Mouse (Mus musculus): ENCODE results near the gene Mest.

Gene Mest

DNA sequence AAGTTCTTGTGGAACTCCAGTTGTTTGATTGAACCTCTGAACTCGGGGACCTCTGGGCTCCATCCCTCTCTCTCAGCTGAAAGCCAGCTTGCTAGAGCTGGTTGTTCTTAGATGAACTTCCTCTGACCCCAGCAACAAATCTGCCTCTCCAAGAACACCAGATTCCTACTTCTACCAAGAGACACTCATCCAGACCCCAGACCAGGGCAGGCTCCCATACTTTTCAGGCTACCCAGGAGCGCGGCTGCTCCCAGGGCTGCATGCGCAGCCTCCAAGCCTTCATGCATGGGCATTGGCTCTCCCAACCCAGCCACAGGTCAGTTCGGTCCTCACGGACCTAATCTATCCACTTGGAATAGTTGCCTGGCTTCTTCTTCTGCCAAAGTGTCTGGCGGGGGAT lies at the start of gene Mest:
Gene Mest, plus strand, starts transcription at position 217 of the 400 bp plus-strand sequence.
- DNase-seq (ENCODE audit: low spot score), result no peak

DNA sequence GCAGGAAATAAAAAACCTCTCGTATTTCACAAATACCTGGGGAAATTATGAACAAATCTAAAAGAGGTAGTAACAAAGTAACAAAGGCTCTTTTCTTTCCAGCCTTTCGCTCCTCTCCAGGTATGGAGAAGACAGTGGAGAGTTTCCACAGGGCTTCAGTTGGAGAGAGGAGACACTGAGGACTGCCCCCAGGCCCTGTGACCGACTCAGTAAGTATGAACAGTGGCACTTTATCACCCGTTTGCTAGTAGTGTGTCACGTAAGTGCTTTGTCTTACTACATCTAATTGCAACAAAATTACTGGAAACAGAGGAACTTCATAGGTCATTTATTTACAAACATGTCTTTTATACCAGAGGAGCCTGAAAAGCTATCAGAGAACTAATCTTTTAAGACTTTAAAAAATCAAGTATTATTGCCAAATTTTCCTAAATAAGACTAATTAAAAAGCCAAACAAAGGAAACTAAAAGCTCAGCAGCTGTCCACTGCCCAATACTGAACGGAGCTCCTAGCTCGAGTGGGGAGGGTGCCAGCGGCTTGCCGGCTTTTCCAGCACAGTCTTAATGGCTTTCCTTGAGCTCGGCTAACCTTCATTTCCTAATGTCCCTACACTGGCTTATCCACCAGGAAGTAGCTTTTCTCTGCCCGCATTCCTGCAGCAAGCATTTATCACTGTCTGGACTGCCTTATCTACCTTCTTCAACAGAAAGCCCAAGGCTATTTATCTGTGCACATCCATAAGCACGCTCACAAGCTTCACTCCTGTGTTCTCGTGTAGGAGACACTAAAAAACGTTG lies 49.4 kb upstream of the Mest start:
- DNase-seq (ENCODE audit: low spot score), result no peak

DNA sequence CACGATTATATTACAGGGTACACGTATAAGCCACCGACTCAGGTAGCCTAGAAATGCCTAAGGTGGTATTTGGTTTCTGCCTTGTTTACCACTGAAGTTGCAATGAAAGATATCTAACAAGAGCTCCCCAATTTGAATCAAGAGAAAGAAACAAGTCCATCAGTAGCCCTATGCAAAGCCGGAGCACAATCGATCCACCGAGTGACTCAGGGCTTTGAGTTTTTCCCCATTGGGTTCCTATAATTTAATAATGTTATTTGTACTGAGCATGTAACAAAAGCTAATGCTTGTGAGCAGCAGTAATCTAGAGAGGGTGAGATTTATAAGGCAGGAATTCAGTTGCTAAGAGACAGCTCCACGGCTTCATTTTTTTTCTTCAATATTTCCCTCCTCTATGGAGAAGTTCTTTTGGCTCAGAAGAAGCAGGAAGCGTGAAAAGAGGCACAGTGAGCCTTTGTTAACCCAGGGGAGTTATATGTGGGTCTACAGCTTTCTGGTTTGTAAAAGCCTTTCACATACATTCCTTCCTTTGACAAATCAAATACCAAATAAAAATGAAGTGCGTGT lies 48.5 kb upstream of the Mest start:
- DNase-seq (ENCODE audit: low spot score), result no peak

DNA sequence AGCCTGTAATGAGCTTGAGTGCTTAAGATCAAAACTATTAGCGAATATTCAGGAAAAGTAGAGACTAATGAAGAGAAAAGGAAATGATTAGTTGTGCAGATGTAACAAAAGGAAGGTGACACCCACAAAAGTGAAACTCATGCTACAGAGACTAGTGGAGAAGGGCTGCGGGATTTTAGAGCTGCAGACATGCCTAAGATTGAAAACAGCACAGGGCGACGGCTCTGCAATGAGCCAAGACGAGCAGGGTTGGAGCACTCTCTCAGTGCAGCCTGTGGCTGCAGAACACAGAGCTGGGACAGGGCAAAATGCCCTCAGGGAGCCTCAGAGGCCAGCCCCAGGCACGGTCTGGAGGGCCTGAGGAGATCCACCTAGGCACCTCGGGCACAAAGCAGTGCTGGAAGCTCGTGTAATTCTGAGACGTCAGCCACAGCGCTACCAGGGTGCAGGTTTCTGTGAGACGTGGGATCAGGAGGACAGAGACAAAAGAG lies 48.0 kb upstream of the Mest start:
- DNase-seq (ENCODE audit: low spot score), result no peak

DNA sequence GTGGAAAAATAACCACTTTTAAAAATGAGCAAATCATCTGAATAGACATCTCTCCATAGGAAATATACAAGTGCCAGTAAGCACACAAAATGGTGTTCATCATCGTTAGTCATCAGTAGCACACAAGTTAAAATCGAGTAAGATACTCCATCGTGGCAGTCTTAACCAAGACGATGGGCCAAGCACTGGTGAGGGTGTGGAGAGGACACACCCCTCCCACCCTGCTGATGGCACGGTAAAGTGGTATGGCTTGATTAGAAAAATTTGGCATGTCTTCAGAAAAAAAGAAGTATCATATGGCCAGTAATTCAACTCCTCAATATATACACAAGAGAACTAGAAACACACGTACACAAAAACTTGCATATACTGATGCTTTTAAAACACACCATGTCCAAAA lies 46.8 kb upstream of the Mest start:
- no peak for DNase-seq (ENCODE audit: low spot score)

DNA sequence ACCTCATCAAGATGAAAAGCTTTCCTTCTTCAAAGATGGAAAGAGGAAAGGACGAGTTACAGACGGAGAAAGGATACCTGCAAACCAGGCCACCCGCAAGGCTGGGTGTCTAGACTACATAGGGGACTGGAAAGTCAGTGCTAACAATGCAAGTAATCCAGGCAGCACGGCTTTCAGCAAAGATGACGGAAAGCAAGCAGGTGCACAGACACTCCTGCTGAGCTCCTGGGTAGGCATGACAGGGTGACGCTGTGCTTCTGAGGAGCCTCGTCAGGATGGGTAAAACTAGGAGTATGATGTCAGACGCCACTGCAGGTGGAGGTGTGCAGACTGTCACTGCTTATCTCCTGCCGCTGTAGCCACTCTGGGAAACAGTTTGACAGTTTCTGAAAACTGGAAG lies 45.8 kb upstream of the Mest start:
- DNase-seq (ENCODE audit: low spot score), result no peak

DNA sequence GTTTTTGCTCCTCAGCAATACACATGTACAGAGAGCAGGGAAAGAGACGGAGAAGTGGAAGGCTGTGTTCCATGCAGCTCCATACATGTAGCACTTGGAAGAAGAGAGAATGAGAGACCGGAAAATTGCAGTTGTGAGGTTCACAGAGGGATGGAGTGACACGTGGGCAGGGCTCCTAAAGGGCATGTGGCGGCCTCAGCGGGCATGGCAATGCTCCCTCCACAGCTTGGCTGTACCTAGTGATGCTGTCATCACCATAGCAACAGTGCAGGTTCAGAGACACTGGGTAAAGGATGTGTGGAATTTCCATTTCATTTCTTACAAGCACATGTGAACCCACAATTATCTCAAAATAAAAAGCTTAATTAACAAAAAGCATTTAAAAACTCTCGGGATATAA lies 44.9 kb upstream of the Mest start:
- DNase-seq (ENCODE audit: low spot score), result no peak

DNA sequence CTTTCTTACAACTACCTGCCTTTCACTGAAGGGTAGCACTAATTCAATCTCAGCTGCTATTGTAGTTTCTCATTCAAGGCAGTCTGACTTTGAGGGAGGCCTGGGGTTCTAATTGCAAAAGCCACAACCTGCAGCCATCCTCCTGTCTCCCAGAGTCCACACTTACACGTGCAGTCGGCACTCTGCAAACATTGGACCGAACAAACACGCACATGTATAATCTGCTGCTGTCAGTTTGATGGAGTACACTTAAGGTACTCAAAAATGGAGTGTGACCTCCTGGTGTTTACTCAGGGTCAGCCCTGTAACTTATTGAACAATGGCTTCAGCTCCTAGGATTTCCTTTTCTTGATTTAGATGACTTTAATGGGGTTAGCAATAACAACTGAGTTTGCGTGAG lies 43.8 kb upstream of the Mest start:
- DNase-seq (ENCODE audit: low spot score), result peak; percentile 61

DNA sequence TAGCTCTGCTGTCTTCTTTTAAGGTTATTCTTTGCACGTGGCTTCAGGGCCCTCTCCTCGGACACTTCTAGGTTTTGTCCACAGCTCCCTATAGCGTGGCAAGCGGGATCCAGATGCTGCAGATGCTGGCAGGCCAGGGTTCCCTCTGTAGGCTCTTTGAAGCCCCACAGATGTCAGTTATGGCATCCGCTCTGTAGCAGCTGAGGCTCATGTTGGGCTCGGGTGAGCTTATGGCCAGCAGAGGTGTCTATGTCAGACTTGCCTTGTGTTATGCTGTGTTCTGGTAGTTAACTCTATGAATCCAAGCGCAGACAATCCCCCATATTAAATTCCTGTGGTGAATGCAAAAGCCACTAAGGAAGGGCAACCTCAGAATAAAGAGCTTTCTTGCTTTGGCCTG lies 42.9 kb upstream of the Mest start:
- DNase-seq (ENCODE audit: low spot score), result no peak

DNA sequence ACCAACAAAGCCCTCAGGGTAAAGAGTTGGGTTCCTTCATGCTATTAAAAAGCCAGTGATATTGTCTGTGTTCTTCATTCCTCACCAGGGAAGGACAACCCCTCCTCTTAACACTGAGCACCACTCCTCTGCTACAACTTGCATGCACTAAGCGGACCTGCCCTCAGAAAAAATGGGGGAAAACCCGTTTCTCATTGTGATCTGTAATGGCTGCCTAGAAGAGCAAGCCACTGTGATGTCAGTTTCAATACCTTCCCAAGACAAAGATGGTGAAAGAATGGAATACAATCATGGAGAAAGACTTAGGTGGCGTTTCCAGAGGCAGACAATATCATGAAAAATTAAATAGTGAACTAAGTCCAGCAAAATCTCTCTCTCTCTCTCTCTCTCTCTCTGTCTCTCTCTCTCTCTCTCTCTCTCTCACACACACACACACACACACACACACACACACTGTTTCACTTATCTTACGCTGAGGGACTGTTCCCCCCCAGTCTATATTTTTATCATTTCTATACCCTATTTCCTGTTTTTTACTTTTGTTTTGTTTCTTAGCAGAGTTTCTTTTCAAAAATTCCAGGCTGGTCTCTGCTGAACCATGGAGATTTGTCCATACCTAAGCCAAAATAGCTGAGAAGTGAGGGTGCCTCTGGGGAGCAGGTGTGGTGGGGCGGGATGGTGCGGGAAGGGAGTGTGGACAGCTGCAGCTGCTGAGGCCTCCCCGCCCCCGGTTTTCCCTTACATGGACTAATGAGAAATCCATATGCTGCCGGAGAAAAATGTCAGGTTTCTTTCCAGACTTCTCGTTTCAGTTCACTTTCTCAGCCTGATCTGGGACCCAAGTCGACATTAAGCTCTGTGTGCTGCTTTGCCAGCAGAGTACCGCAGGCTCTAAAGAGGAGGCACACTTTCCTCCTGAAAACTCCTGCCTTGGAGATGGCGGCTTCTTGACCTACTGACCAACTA lies 41.1 kb upstream of the Mest start:
- no peak for DNase-seq (ENCODE audit: low spot score)

DNA sequence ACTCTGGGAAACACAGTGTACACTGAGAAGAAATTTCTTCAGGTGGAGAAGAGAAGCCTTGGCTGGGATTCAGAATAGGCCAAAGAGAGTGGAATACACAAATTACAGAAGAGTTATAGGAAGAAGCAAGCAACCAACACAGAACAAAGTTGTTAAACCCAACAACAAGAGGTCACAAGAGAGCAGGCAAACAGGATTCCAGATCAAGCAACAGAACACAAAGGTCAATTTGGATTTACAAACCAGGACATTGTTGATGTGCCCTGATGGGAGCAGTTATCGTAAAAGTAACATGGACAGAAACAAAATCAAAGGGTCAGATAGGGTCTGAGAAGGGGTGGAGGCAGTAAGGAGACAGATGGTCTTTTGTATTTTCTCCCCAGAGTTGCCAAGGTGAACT lies 38.8 kb upstream of the Mest start:
- no peak for DNase-seq (ENCODE audit: low spot score)

DNA sequence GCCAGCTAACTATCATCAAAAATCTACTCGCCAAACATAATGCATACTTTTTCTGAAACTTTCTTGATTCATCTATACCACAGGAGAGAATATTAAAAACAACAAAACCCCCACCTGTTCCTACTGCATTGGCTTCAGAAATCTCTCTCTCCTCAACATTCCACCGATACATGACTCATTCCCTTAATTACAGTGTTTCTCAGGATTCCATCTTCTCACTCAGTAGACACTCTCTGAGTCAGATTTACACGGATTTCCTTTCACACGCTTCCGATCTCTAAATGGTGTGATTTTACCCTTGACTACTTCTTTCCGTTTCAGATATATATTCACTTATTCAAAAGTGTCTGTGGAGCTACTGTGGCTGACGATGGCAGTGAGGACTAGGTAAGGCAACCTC lies 36.1 kb upstream of the Mest start:
- DNase-seq (ENCODE audit: low spot score), result no peak

DNA sequence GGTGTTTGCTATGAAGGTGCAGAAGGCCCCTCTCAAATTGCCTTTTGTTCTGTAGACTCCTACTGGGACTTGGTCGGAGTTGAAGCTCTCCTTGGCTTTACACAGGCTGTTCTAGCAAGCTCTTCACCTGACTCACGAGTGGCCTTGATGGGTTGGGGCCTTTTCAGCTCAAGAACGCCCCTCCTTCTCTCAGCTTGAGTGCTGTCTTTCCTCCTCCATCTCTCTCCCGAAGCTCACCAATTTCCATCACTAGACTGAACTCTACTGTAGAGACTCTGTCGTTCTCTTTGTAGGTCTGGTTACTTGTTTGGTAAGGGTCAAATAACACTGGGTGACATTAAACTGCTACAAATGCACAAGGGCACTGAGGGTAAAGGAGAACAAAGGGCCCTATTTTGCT lies 30.5 kb upstream of the Mest start:
- DNase-seq (ENCODE audit: low spot score), result no peak

DNA sequence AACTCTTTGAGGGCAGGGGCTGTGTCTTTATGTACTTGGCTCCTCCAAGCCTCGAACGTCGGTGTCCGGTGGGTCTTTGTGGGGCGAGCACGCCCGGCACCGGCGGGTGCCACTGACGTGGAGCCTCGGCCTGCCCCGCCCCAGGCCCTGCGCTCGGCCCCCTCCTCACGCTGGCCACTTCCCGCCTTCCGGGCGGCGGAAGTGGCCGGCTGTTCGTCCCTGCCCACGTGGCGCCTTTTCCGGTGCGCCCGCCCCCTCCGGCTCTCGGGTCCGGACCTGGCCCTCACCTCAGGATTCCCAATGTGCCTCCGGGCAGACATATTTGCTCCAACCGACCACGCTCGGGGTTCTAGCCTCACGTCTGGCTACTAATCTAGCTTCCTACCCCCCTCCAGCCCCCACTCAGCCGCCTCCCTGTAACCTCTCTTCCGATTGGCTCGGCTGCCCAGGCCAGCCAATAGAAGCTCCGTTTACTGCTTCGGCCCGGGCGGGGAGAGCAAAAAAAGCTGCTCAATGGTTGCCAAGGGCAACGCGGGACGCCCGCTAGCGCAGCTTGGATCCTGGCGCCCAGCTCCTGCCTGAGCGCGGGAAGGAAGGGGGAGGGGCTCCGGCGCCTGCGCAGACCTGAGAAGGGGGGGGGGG lies 29.9 kb upstream of the Mest start, which contains the start of gene Cep41:
Gene Cep41, minus strand, starts transcription at position 400 of the 642 bp plus-strand sequence.
- peak; percentile 92 for DNase-seq (ENCODE audit: low spot score)

DNA sequence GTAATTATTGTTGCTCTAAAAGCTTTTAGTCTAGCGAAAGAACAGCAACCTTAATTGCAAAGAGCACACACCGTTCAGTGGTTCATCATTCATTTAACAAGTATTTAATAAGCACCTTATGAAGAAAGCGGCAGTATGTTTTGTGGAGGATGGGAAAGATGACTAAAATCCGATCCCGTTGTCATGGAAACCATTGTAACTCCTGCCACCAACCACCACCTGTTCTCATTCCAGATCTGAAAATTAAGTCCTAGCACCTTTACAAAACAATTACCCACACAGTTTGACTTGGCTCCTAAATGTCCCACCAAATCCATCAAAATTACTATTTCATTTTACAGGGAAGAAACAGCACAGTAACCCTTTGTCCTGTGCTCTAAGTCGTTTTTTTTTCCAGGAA lies 29.1 kb upstream of the Mest start:
- no peak for DNase-seq (ENCODE audit: low spot score)

DNA sequence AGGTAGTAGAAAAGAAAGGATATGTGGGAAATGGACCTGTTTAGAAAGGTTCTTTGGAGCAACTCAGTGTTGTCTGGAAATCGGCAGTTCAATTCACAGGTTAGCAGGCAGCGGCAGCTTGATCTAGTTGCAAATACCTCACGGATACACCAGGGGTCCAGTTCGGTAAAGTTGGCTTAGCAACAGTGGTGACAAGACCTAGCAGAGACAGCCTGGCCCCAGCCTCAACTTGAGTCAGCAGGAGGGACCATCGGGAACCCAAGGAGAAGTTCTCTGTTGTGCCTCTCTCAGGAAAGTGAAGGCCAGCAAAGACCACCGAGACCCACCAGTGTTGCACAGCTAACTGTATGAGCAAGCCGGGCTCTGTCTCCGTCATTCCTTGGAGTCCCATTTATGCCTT lies 28.2 kb upstream of the Mest start:
- no peak for DNase-seq (ENCODE audit: low spot score)

DNA sequence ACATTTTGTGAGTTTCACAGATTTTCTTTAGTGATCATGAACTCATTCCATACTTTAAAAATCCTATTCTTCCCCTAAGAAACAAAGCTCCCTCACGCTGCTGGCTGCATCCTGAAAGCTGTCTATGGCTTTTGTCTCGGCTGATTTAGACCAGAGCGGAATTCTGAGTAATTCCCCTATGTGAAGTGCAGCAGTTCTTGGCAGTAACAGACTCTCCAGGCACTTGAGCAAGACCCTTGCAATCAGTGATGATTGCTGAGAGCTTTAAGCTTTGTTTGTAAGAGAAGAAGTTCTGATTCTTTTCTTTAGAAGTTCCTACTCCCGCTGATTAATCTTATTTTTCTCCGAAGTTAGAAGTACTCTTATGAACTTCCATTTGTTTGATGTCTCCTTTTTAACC lies 25.9 kb upstream of the Mest start:
- no peak for DNase-seq (ENCODE audit: low spot score)

DNA sequence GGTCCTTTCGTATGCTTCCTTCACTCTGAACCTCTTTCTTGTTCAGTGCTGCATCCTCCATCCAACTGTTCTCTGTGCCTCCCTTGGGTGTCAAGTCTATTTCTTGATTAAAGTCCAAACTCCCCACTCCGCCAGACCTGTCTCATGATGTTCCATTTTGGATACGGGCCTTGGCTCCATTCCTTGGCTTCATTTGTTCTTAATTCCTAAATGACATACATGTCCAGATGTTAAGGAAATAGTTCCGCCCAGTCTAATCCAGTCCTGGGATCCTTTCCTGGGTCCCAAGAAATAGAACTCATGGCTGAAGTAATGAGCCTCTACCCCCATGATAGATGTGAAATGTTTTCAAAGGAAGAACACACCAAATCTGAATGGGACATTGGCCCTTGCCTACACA lies 25.3 kb upstream of the Mest start:
- no peak for DNase-seq (ENCODE audit: low spot score)

DNA sequence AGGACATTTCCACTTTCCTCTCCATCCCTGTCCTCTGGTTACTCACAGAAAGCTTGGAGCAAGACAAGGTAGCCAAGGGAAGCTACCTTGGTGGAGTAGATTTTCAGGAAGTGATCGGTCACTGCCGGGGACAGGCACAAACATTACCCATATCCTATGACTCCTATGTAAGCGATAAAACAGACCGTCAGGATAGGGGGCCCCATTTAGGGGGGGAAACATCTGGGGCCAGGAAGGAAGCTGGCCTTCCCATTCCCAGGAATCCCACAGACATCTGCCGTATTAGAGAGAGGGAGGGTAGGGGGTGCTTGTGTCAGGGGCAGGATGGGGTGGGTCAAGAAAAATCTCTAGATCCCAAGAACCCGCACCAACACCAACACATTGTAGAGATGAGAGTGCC lies 23.2 kb upstream of the Mest start:
- no peak for DNase-seq (ENCODE audit: low spot score)

DNA sequence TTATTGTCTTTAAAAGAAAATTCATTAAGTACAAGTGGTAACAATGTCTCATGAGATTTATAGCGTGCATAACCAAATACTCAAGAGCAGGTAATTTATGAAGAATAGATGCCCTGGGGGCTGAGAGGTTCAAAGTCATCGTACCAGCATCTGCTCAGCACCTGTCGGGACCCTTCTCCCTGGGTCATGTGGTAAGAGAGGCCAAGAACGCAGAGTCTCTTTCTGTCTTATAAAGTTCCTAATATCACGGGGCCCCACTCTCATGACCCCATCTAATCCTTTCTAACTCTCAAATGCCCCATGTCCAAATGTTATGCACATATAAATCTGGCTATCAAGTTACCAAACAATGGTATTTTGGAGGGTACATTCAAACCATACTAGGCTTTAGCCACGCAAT lies 20.5 kb upstream of the Mest start:
- no peak for DNase-seq (ENCODE audit: low spot score)

DNA sequence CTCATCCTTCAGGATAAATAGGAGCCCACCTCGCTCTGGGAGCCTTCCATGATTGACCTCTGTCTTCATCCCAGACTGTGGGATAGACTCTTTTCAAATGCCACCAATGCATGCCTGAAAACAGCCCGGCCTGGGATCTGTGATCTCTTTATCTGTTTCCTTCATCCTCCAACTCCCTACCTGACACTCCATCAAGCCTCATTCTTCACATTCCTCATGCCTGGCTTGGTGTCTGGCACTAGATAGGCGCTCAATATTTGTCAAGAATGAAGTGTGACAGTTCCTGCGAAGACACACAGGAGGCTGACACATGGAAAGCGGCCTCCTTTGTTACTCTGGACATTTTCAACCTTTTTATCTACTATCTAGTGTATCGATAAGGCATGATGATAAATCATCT lies 19.9 kb upstream of the Mest start:
- no peak for DNase-seq (ENCODE audit: low spot score)

DNA sequence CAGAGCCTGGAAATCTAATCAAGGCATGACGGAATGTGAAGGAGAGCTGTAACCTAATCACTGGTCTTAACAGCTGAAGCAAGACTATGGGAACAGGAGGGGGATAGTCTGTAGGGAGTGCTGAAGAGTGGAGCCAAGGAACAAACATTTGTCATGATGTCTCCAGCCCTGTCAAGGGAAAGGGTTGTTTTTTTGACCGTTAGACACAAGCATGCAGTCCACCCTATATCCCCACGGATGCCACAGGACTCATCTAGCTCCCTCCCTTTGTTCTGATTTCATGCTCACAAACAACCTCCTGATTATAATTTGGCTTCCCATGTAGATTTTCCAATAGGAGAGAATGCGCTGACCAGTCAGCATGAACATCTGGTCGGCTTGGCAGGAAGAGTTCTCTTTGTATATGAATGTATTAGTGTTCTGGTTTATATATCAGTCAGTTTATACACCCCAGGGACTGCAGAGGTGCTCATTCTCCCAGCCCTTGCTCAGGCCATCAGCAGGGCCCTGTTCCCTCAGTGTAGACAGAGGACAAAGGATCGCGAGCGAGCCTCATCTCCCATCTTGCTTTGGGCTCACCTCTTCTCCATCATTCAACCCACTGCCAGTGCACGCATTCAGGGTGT lies 19.3 kb upstream of the Mest start:
- no peak for DNase-seq (ENCODE audit: low spot score)

All from lung, postnatal 25 days (tissue).